Mouse (Mus musculus) neural tube, embryonic 14.5 days (tissue): ENCODE results near the gene Itga9. TPM values are rescaled to one million over a fixed set of nuclear protein-coding genes. Genes with fewer than 3 reads are reported as not detected.

Experiments used
- ATAC-seq: fragments of 200-750 bp; cut with Nextera tagmentation; 2 replicates; pipeline ENCODE4 v1.8.0; 2017; ENCODE audit warnings: low read depth, mild to moderate bottlenecking, moderate TSS enrichment, moderate library complexity
- H3K27ac ChIP-seq: fragments of 300-500 bp; sonication (generic); 2 replicates; pipeline ENCODE4 v1.5.1; 2014; ENCODE audit warnings: low read depth, mild to moderate bottlenecking, control low read depth, low read length, moderate library complexity, mixed read lengths
- H3K27me3 ChIP-seq: fragments of 300-500 bp; sonication (generic); 2 replicates; pipeline ENCODE4 v1.6.1; 2014; ENCODE audit warnings: low read length; ENCODE audit not compliant: control insufficient read depth, insufficient read depth
- H3K36me3 ChIP-seq: fragments of 300-500 bp; sonication (generic); 2 replicates; pipeline ENCODE4 v1.6.1; 2014; ENCODE audit warnings: low read length, mixed read lengths; ENCODE audit not compliant: control insufficient read depth, insufficient read depth
- H3K4me1 ChIP-seq: fragments of 300-500 bp; sonication (generic); 2 replicates; pipeline ENCODE4 v1.6.1; 2014; ENCODE audit warnings: low read length; ENCODE audit not compliant: control insufficient read depth, insufficient read depth
- H3K4me2 ChIP-seq: fragments of 300-500 bp; sonication (generic); 2 replicates; pipeline ENCODE4 v1.6.1; 2014; ENCODE audit warnings: mild to moderate bottlenecking, low read depth, low read length, control low read depth
- H3K4me3 ChIP-seq: fragments of 300-500 bp; sonication (generic); 2 replicates; pipeline ENCODE4 v1.5.1; 2014; ENCODE audit warnings: low read depth, low read length, control low read depth, mixed read lengths
- H3K9ac ChIP-seq: fragments of 300-500 bp; sonication (generic); replicated peaks from 2 replicates; pipeline ENCODE4 v1.6.1; 2014; ENCODE audit warnings: low read depth, mild to moderate bottlenecking, control low read depth, low read length, mixed read lengths
- H3K9me3 ChIP-seq: fragments of 300-500 bp; sonication (generic); 2 replicates; pipeline ENCODE4 v1.6.1; 2016; ENCODE audit warnings: low read length; ENCODE audit not compliant: control insufficient read depth
- WGBS: fragments of 180-500 bp; shearing (Covaris S2); extraction: QIAGEN DNeasy Blood & Tissue Kit; methylation state at CpG from one replicate; pipeline ENCODE4 v1.1.7; 2014; 5-methylcytosine and 5-hydroxymethylcytosine counted together
- polyA plus RNA-seq: library from polyadenylated mRNA; unstranded; fragments of >200 nt; fragmentation: Nextera tagmentation; extraction: Ambion mirVana; gene quantifications from 2 replicates; pipeline ENCODE4 v1.2.1, GENCODE M21; 2014

Itga9 gene
- polyA plus RNA-seq, 1 experiment from 2014 or later = 1.7 TPM

DNA sequence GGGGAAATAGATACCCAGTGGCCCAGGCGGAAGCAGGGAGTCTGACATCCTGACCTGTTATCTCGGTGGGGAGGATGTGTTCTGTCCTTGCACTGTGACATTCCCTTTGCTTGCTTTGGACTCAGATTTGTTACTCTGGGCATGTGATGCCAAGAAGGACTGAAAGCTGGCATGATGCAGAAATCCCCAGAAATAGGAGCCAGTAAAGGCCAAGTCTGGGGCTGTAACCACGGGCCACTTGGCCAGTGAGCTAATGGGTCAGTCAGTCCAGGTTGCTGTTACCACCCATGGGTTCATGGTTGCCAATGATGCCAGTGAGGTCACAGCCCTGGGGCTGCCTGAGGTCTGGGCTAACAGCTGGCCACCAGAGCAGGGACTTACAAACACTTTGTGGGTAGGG lies 133.2 kb downstream of the Itga9 start:
- no peak overlapping the region for H3K4me3 ChIP-seq
- 95% methylated on average over 3 of the region's 3 CpGs for WGBS
- no peak for ATAC-seq
- H3K27ac ChIP-seq = no peak overlapping the region
- no peaks in the 10 kb centered on the region for H3K4me1 ChIP-seq
- no peaks in the 10 kb centered on the region for H3K9me3 ChIP-seq
- H3K4me2 ChIP-seq = no peak overlapping the region
- no peak overlapping the region for H3K9ac ChIP-seq
- no peaks in the 10 kb centered on the region for H3K27me3 ChIP-seq
- H3K36me3 ChIP-seq = no peaks in the 10 kb centered on the region

DNA sequence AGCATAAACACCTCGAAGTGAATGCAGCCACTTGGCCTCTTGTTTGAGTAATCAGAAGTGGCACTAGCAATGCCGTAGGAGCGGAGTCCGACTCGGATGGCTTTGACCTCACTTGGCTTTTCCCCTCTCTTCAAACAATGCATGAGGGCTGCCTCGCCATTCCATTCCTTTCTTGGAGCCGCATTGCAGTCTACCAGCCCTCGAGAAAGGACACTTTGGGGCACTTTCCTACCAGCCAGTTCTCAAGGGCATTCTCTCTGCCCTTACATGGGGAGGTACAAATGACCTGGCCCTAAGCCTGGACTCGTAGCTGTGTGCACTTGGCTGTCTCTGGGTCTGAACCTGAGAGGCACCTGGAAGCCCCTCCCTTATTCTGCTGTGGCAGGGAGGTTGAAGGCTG lies 134.8 kb downstream of the Itga9 start:
- 79% methylated on average over 9 of the region's 9 CpGs for WGBS
- Histone ChIP-seq H3K9ac (no peak overlapping the region), H3K36me3 (no peaks in the 10 kb centered on the region), H3K27ac (no peak overlapping the region), H3K9me3 (no peaks in the 10 kb centered on the region), H3K27me3 (no peaks in the 10 kb centered on the region), H3K4me1 (no peaks in the 10 kb centered on the region), H3K4me2 (no peak overlapping the region), H3K4me3 (no peak overlapping the region)
- no peak for ATAC-seq

DNA sequence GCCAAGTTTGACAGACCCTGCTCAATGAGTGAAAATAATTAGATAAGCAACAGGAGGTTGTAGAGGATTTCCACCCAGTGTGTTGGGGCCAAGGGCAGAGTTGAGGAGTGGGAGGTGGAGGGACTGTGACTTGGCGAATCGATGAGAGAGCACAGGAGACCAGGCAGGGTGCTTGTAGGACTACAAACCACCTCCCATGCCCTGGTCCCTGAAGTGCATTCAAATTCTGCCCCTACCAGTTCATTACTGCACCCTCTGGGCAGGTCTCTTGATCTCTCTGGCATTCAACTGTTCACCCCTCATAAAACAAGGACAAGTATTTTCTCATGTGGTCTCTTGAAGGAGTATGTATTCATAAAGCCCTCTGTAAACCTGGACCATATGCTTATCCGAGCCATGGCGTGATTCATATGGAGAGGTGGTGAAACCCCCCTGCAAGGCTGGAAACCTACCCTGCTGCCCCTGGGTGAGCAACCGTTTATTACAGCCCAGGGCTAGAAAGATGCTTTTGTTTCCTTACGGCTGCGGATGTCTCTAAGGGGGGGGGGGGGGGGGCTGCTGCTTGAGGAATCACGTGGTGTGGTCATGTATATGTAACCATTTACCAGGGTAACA lies 143.0 kb downstream of the Itga9 start:
- ATAC-seq = no peak
- 32% methylated on average over 8 of the region's 8 CpGs for WGBS
- H3K27ac ChIP-seq = no peak overlapping the region

DNA sequence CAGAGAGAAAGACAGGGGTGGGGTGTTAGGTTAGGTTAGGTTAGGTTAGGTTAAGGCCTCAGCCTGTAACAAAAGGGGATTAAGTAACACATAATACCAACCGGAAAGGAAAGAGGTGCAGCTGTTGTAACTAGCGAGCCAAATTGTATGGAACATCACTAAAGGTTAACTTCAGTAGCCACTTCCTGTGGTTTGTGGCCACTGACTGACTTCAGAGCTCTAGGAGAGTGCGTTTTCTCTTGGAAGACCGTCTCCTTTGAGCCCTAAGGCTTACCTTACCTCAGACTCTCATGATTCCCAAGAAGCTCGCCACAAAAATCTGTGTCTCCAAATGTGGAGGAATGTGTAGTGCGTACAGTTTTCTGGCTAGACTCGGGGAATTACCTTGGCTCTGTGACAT lies 144.3 kb downstream of the Itga9 start:
- no peaks in the 10 kb centered on the region for H3K36me3 ChIP-seq
- no peak overlapping the region for H3K27ac ChIP-seq
- ATAC-seq = no peak
- H3K27me3 ChIP-seq = no peaks in the 10 kb centered on the region
- H3K9me3 ChIP-seq = no peaks in the 10 kb centered on the region
- 0 out of 2 replicates have a peak, but pooled peaks cover 2% of the 10 kb centered on the region for H3K4me1 ChIP-seq
- H3K9ac ChIP-seq = no peak overlapping the region
- 88% methylated on average over 7 of the region's 7 CpGs for WGBS
- no peak overlapping the region for H3K4me2 ChIP-seq
- no peak overlapping the region for H3K4me3 ChIP-seq

More for the DNA sequence above, 143.0 kb downstream of the Itga9 start:
- Histone ChIP-seq H3K27me3 (no peaks in the 10 kb centered on the region), H3K4me3 (no peak overlapping the region), H3K36me3 (no peaks in the 10 kb centered on the region), H3K9me3 (no peaks in the 10 kb centered on the region), H3K9ac (no peak overlapping the region), H3K4me1 (0 out of 2 replicates have a peak, but pooled peaks cover 2% of the 10 kb centered on the region), H3K4me2 (no peak overlapping the region)

DNA sequence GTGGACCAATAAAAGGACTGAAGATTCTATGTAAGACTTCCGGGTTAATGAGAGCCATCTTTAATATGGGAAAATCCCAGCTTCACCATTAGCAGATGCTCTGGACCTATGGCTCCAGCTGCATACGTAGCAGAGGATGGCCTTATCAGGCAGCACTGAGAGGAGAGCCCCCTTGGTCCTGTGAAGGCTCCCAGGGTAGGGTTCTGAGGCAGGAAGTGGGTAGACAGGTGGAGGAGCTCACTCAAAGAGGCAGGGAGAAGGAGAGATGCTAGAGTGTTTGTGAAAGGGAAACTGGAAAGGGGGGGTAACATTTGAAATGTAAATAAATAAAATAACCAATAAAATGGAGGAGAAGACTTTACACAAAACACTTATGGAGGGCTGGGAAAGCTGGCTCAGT lies 145.9 kb downstream of the Itga9 start:
- H3K36me3 ChIP-seq = no peaks in the 10 kb centered on the region
- H3K4me3 ChIP-seq = no peak overlapping the region
- no peaks in the 10 kb centered on the region for H3K9me3 ChIP-seq
- no peak for ATAC-seq
- H3K9ac ChIP-seq = no peak overlapping the region
- H3K27ac ChIP-seq = no peak overlapping the region
- H3K4me2 ChIP-seq = no peak overlapping the region
- 0 out of 2 replicates have a peak, but pooled peaks cover 2% of the 10 kb centered on the region for H3K4me1 ChIP-seq
- 89% methylated on average over 2 of the region's 2 CpGs for WGBS
- H3K27me3 ChIP-seq = no peaks in the 10 kb centered on the region

DNA sequence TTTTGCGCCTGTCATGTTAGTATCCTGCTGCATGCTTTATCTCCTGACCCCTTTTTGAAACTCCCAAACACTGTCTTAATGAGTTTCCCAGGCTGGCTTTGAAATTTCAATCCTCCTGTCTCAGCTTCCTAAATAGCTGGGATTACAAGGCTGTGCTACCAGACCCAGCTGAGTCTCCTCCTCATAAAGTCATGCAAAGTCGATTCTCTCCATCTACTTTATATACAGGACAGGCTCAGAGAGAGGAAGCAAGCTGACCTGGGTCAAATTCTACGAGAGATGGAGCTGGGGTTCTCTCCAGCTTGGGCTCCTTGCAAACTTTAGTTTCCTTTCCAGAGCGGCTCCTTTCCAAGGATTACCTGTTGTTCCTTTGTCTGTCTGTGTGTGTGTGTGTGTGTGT lies 153.0 kb downstream of the Itga9 start:
- H3K9ac ChIP-seq = no peak overlapping the region
- H3K4me3 ChIP-seq = no peak overlapping the region
- 74% methylated on average over 4 of the region's 4 CpGs for WGBS
- H3K4me2 ChIP-seq = no peak overlapping the region
- no peak overlapping the region for H3K27ac ChIP-seq
- no peaks in the 10 kb centered on the region for H3K9me3 ChIP-seq
- no peaks in the 10 kb centered on the region for H3K36me3 ChIP-seq
- no peak for ATAC-seq
- no peaks in the 10 kb centered on the region; the same call in 1 of the 2 replicates for H3K4me1 ChIP-seq
- no peaks in the 10 kb centered on the region for H3K27me3 ChIP-seq

DNA sequence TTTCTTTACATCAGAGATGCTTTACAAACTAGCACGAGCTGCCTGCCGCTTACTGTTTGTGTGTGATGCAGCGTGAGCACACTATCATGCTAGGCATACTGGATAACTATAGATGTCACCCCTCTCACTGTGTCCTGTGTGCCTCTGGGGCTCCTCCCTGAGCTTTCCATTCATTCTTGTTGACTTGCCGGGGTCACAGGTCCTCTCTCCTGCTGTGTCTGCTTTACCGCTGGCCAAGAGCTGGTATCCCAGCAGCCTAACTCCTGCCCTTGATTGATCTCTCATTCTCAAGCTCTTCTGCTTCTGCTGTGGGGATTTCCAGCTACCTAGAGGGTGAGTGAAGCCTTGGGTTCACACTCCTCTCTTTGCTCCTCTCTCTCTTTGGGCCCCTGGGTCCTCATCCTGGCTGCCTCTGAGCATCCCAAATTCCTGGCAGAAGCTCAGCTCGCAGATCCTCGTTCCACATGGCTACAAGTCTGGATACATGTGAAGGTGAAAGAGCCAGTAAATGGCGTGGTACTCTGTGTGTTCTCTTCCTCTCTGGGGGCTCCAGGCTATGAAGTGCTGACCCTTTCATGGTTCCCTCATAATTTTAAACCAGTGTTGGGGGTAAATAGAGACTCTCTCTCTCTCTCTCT lies 155.6 kb downstream of the Itga9 start:
- H3K4me1 ChIP-seq = peaks cover under 1% of the 10 kb centered on the region; the same call in 1 of the 2 replicates
- H3K36me3 ChIP-seq = no peaks in the 10 kb centered on the region
- H3K4me3 ChIP-seq = no peak overlapping the region
- no peaks in the 10 kb centered on the region for H3K27me3 ChIP-seq
- WGBS = 49% methylated on average over 8 of the region's 8 CpGs
- no peak overlapping the region for H3K9ac ChIP-seq
- H3K9me3 ChIP-seq = no peaks in the 10 kb centered on the region
- no peak overlapping the region for H3K27ac ChIP-seq
- H3K4me2 ChIP-seq = no peak overlapping the region
- no peak for ATAC-seq

DNA sequence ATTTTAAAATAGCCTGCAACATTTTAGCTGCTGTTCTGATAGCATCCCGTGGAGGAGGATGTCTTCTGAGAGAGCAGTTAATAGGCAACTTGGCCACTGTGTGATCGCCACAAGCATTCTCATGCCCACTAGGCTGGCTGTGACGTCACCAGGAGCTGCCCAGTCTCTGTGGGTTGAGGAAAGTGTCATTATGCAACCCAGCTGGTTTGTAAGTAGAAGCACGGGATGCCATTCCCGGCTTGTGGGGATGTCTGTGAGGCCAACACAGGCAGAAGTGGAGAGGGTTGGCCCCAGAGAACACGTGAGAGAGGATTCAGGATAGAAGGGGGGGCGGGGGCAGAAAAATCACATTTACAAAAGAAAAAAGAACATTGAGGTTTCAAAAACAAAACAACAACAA lies 156.3 kb downstream of the Itga9 start:
- Histone ChIP-seq H3K4me1 (peaks cover 3% of the 10 kb centered on the region; the same call in 1 of the 2 replicates), H3K9me3 (no peaks in the 10 kb centered on the region), H3K4me2 (no peak overlapping the region), H3K36me3 (no peaks in the 10 kb centered on the region), H3K27me3 (no peaks in the 10 kb centered on the region), H3K9ac (no peak overlapping the region), H3K4me3 (no peak overlapping the region), H3K27ac (no peak overlapping the region)
- ATAC-seq = no peak
- WGBS = 44% methylated on average over 7 of the region's 7 CpGs

DNA sequence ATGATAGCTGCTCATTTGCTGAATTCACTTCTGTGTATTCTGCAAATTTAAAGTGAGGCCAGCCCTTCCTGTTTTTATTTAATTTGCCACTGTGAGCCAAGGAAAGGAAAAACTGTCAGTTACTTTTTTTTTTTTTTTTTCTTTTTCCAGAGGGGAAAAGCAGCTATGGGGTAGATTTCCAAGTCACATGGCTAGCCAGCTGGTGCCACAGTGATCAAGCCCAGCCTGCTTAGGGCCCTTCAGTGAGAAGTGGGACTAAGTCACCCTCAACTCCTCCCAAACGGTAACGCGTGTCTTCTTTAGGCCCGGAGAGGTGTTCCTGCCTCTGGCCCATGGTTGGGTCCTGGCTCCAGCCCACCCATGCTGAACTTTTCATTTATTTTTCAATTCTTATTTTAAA lies 156.7 kb downstream of the Itga9 start:
- no peak overlapping the region for H3K27ac ChIP-seq
- WGBS = 86% methylated on average over 4 of the region's 4 CpGs
- H3K4me2 ChIP-seq = no peak overlapping the region
- no peak overlapping the region for H3K4me3 ChIP-seq
- H3K36me3 ChIP-seq = no peaks in the 10 kb centered on the region
- H3K9me3 ChIP-seq = no peaks in the 10 kb centered on the region
- no peaks in the 10 kb centered on the region for H3K27me3 ChIP-seq
- no peak for ATAC-seq
- H3K9ac ChIP-seq = no peak overlapping the region
- H3K4me1 ChIP-seq = peaks cover 3% of the 10 kb centered on the region; the same call in 1 of the 2 replicates
